Mouse (Mus musculus) spleen, embryonic (tissue): ENCODE measurements at regions not wholly inside any gene's neighbourhood (a gene's known extent, or its start where the extent isn't known, plus 50 kb on each side); places are given as distances from the start of the nearest gene placed in this dataset.

Experiments
- CTCF ChIA-PET: fragments of 350-600 bp; sonication (Branson Sonifier 250); formaldehyde crosslinking; loops from one replicate; lab custom pipeline; 2022; lab: Charles Lee

GRCm38 (mm10) chr11:112886139-112886538 lies 104.1 kb downstream of the Sox9 start:
- CTCF ChIA-PET: no interaction called here

- CTCF ChIA-PET: no interaction called here
Measured at GRCm38 (mm10) chr11:112889760-112890159, 107.7 kb downstream of the Sox9 start.

- CTCF ChIA-PET: no interaction called here
Measured at GRCm38 (mm10) chr11:112897597-112897996, 115.6 kb downstream of the Sox9 start.

GRCm38 (mm10) chr11:112902618-112903017 lies 120.6 kb downstream of the Sox9 start:
- CTCF ChIA-PET: no interaction called here

GRCm38 (mm10) chr11:112910309-112910708 lies 128.3 kb downstream of the Sox9 start:
- CTCF ChIA-PET: no interaction called here

- CTCF ChIA-PET: no interaction called here
Measured at GRCm38 (mm10) chr11:112912875-112913274, 130.9 kb downstream of the Sox9 start.

- CTCF ChIA-PET: no interaction called here
Measured at GRCm38 (mm10) chr11:112916923-112917322, 134.9 kb downstream of the Sox9 start.

GRCm38 (mm10) chr11:112920131-112920530 lies 138.1 kb downstream of the Sox9 start:
- CTCF ChIA-PET: no interaction called here

GRCm38 (mm10) chr11:112924577-112924976 lies 142.6 kb downstream of the Sox9 start:
- CTCF ChIA-PET: no interaction called here

GRCm38 (mm10) chr11:112925140-112925539 lies 143.1 kb downstream of the Sox9 start:
- CTCF ChIA-PET: no interaction called here

- CTCF ChIA-PET: no interaction called here
Measured at GRCm38 (mm10) chr11:112926330-112927025, 144.5 kb downstream of the Sox9 start.

GRCm38 (mm10) chr11:112930186-112930808 lies 148.3 kb downstream of the Sox9 start:
- CTCF ChIA-PET: interaction anchor here (0.5 kb wide), 1 partner anchor 1791 kb away, joined by 3 read pairs; no protein-coding TSS in a partner anchor

- CTCF ChIA-PET: no interaction called here
Measured at GRCm38 (mm10) chr11:112938035-112938434, 156.0 kb downstream of the Sox9 start.

- CTCF ChIA-PET: no interaction called here
Measured at GRCm38 (mm10) chr11:112951421-112951820, 169.4 kb downstream of the Sox9 start.

- CTCF ChIA-PET: no interaction called here
Measured at GRCm38 (mm10) chr11:112952356-112952755, 170.3 kb downstream of the Sox9 start.

- CTCF ChIA-PET: no interaction called here
Measured at GRCm38 (mm10) chr11:112953491-112953890, 171.5 kb downstream of the Sox9 start.

GRCm38 (mm10) chr11:112956748-112957440 lies 174.9 kb downstream of the Sox9 start:
- CTCF ChIA-PET: interaction anchor here (0.6 kb wide), 1 partner anchor 10 kb away, joined by 3 read pairs; no protein-coding TSS in a partner anchor

GRCm38 (mm10) chr11:112959609-112960008 lies 177.6 kb downstream of the Sox9 start:
- CTCF ChIA-PET: no interaction called here

GRCm38 (mm10) chr11:112973286-112973685 lies 191.3 kb downstream of the Sox9 start:
- CTCF ChIA-PET: no interaction called here

- CTCF ChIA-PET: no interaction called here
Measured at GRCm38 (mm10) chr11:112974893-112975292, 192.9 kb downstream of the Sox9 start.

GRCm38 (mm10) chr11:112976914-112977785 lies 195.1 kb downstream of the Sox9 start:
- CTCF ChIA-PET: no interaction called here

GRCm38 (mm10) chr11:112978884-112979283 lies 196.9 kb downstream of the Sox9 start:
- CTCF ChIA-PET: no interaction called here
